Mouse (Mus musculus) mature B cell (primary cell): ENCODE results near the gene Dhh.

ENCODE experiments used
- in situ Hi-C: fragments of 300-500 bp; cut with MboI; formaldehyde crosslinking; loops from 2 replicates; pipeline ENCODE4 v1.14.3; 2019

Dhh gene

GRCm38 (mm10) chr15:98871916-98872888 is 26.1 kb downstream of the Dhh start:
- in situ Hi-C loops: no loop called here

GRCm38 (mm10) chr15:98871070-98871915 is 27.0 kb downstream of the Dhh start, which contains the start of gene Kmt2d:
Kmt2d (minus strand) TSS chr15:98871204.
- in situ Hi-C loops: no loop called here

- in situ Hi-C loops: no loop called here
Observed at GRCm38 (mm10) chr15:98870179-98871069, 27.9 kb downstream of the Dhh start.

- in situ Hi-C loops: no loop called here
Observed at GRCm38 (mm10) chr15:98869342-98870178, 28.8 kb downstream of the Dhh start.

- in situ Hi-C loops: no loop called here
Observed at GRCm38 (mm10) chr15:98868346-98869063, 29.8 kb downstream of the Dhh start.

- in situ Hi-C loops: no loop called here
Observed at GRCm38 (mm10) chr15:98867321-98867720, 31.0 kb downstream of the Dhh start.

GRCm38 (mm10) chr15:98866501-98866900 is 31.8 kb downstream of the Dhh start:
- in situ Hi-C loops: no loop called here

- in situ Hi-C loops: no loop called here
Observed at GRCm38 (mm10) chr15:98865771-98866170, 32.6 kb downstream of the Dhh start.

GRCm38 (mm10) chr15:98864951-98865350 is 33.4 kb downstream of the Dhh start:
- in situ Hi-C loops: no loop called here

GRCm38 (mm10) chr15:98863451-98863958 is 34.8 kb downstream of the Dhh start:
- in situ Hi-C loops: no loop called here

GRCm38 (mm10) chr15:98861701-98862410 is 36.5 kb downstream of the Dhh start:
- in situ Hi-C loops: no loop called here

GRCm38 (mm10) chr15:98860921-98861320 is 37.4 kb downstream of the Dhh start:
- in situ Hi-C loops: no loop called here

- in situ Hi-C loops: no loop called here
Observed at GRCm38 (mm10) chr15:98859319-98860043, 38.9 kb downstream of the Dhh start.

GRCm38 (mm10) chr15:98854214-98854613 is 44.1 kb downstream of the Dhh start:
- in situ Hi-C loops: no loop called here

- in situ Hi-C loops: no loop called here
Observed at GRCm38 (mm10) chr15:98853161-98853937, 45.0 kb downstream of the Dhh start.

GRCm38 (mm10) chr15:98852733-98853132 is 45.6 kb downstream of the Dhh start:
- in situ Hi-C loops: no loop called here

GRCm38 (mm10) chr15:98852071-98852470 is 46.3 kb downstream of the Dhh start:
- in situ Hi-C loops: no loop called here
